Mouse (Mus musculus): Measurements from ENCODE around the gene 4933430I17Rik.
"Not testable (repeated sequence)": the region's sequence is repeated elsewhere in the genome, so short reads cannot be mapped to it uniquely, and the experiment has no call there.

Gene 4933430I17Rik

GRCm38 (mm10) chr4:62543782-62544181, 18.6 kb downstream of the 4933430I17Rik start:
- DNase-seq (ENCODE audit: low read depth, low spot score): no peak

- DNase-seq (ENCODE audit: low read depth, low spot score): no peak
Measured at GRCm38 (mm10) chr4:62544801-62545200, 19.6 kb downstream of the 4933430I17Rik start.

- DNase-seq (ENCODE audit: low read depth, low spot score): no peak
Measured at GRCm38 (mm10) chr4:62551966-62552365, 26.8 kb downstream of the 4933430I17Rik start.

DNA sequence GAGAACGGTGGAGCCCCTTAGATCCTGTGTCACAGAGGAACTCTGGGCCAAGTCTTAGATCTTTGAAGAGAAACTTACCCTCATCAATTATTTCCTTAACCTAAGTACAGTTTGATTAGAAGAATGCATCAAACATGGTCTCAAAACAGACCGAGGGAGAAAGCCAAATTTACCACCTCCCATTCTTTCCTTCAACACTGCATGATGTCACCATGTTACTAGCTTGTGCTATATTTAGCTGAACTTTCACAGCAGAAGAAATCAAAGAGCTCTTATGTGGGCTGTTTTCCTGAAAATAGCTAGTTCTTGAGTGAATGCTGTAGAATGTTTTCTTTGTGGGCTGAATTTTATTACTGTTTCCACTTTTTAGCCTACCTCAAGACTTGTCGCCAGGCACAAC, 32.3 kb downstream of the 4933430I17Rik start:
- DNase-seq (ENCODE audit: low read depth, low spot score): no peak

- DNase-seq (ENCODE audit: low read depth, low spot score): no peak
Measured at GRCm38 (mm10) chr4:62559797-62560329, 34.7 kb downstream of the 4933430I17Rik start, which contains the start of gene Rgs3. Gene Rgs3, plus strand, starts transcription at chr4:62559847.

GRCm38 (mm10) chr4:62560963-62561629, 35.9 kb downstream of the 4933430I17Rik start:
- DNase-seq (ENCODE audit: low read depth, low spot score): peak; percentile 85

- DNase-seq (ENCODE audit: low read depth, low spot score): no peak
Measured at GRCm38 (mm10) chr4:62561630-62562001, 36.4 kb downstream of the 4933430I17Rik start.

GRCm38 (mm10) chr4:62562006-62562405, 36.8 kb downstream of the 4933430I17Rik start:
- DNase-seq (ENCODE audit: low read depth, low spot score): no peak

DNA sequence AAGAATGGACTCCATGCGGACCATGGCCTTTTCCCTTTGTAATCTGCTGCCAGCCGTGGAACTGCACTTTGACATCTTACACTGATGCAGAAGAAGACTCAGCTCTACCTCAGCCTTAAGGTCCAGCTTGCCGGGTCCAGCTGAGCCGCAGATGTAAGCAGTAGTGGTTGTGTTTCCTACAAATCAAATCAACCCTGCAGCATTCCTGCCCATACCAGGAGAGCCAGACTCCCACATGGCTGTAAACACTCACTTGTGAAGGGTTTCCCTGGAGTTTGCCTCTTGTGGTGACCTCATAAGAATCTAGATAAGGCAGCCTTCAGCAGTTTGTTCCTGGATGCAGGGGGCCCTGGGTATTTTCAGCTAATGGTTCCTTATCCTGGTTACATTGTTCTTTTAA, 41.4 kb downstream of the 4933430I17Rik start:
- DNase-seq (ENCODE audit: low read depth, low spot score): no peak

DNA sequence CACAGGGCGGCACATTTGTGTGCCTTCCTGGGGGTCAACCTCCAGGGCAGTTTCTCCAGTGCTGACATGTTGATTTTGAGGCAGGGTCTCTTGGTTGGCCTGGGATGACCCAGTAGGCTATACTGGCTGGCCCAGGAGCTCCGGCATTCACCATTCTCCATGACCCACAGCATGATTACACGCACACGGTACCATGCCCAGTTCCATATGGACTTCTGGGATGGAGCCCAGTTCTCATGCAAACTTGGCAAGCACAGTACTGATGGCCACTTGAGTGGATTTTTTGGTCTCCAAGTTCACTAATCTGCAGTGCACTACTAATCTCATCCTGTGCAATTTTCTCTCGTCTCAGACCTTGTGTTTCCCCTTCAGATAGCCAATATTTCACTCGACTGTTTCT, 42.5 kb downstream of the 4933430I17Rik start:
- DNase-seq (ENCODE audit: low read depth, low spot score): no peak

DNA sequence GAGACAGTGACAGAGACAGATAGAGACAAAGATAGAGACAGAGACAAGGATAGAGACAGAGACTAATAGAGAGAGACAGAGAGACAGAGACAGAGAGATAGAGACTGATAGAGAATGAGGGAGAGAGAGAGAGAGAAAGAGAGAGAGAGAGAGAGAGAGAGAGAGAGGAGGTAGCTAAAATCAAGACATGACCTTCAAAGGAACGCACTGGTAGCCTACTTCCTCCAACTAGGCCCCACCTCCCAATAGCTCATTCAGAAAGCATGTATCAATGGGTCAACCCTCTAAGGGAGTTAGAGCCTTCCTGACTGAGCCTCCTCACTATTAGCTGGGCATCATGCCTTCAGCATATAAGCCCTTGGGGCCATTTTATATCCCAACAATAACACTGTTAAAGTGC, 43.2 kb downstream of the 4933430I17Rik start:
- DNase-seq (ENCODE audit: low read depth, low spot score): no peak

DNA sequence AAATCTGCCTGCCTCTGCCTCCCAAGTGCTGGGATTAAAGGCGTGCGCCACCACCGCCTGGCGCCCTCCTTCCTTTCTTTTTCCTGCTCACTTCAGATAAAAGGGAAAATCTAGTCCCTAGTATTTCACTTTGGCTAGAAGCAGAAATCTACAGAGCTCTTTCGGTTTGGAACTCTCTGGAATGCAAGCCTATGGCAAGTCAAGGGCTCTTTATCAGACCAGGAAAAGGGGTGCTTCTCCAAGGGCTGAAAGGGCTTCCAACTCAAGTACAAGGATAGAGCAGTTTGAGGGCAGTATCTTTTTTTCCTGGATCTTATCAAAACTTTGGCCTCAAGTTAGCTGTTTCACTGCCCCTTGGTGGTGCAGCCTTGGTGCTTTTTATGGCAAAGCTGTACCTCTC, 44.4 kb downstream of the 4933430I17Rik start:
- DNase-seq (ENCODE audit: low read depth, low spot score): no peak

GRCm38 (mm10) chr4:62570029-62570428, 44.9 kb downstream of the 4933430I17Rik start:
- DNase-seq (ENCODE audit: low read depth, low spot score): no peak

- DNase-seq (ENCODE audit: low read depth, low spot score): peak; percentile 35
Measured at GRCm38 (mm10) chr4:62582365-62583264, 57.4 kb downstream of the 4933430I17Rik start.

DNA sequence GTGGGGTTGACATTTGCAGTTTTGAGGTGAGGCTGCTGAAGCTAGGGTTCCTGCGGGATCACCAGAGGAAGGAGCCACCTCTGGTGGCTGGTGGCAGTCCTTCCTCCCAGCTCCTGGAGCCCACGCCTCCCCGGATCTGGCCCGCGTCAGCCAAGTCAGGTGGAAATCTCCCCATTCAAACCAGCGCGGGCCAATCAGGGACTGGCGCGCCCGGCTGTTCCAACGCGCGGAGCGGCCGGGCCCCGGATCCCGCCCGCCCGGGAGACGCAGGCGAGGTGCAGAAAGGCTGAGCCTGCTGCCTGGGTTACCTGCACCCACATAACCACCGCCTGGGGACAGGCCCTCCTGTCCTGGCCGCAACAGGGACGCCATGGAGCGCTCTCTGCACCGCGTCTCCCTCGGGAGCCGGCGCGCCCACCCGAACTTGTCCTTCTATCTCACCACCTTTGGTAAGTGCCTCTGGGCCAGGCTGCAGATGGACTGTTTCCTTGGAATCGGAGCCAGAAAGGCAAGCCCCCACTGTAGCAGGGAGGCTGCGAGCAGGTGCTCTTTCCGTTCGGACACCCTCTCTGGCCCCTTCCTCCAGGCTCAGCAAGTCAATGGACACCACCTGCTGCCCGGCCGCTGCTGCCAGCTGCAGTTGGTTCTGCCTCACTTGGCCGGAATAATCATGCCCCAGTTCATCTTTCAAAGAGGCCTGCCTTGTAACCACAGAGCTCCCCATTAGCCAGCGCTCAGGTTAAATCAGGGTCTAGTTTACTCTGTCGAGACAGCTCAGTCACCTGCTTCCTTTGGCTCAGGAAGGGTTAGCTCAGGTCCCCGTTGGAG, 58.3 kb downstream of the 4933430I17Rik start:
- peak; percentile 72 for DNase-seq (ENCODE audit: low read depth, low spot score)

- no peak for DNase-seq (ENCODE audit: low read depth, low spot score)
Measured at GRCm38 (mm10) chr4:62587067-62587466, 61.9 kb downstream of the 4933430I17Rik start.

- DNase-seq (ENCODE audit: low read depth, low spot score): no peak
Measured at GRCm38 (mm10) chr4:62590878-62591277, 65.7 kb downstream of the 4933430I17Rik start.

GRCm38 (mm10) chr4:62591326-62591725, 66.2 kb downstream of the 4933430I17Rik start:
- no peak for DNase-seq (ENCODE audit: low read depth, low spot score)

DNA sequence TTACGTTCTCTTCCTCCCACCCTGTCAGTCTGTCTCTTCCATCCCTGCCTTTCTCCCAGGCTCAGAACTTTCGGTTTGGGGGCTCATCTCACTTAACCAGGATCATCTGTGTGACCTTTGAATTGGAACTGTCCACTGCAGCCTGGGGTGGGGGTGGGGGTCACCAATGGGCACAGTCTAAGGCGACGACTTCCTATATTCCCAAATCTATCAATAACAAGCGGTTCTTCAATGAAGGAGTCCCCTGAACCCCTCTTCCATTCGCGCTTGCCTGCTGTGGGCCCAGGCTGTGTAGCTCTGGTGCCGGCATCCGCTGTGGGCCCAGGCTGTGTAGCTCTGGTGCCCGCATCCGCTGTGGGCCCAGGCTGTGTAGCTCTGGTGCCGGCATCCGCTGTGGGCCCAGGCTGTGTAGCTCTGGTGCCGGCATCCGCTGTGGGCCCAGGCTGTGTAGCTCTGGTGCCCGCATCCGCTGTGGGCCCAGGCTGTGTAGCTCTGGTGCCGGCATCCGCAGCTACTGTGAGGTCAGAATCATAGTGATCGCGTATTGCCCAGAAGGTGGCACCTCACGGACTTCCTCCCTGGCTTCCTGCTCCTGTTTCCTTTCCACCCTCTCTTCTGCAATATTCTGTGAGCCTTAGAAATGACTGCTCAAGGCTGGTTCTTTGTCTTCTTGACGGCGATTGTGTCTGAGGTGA, 68.5 kb downstream of the 4933430I17Rik start:
- DNase-seq (ENCODE audit: low read depth, low spot score): not testable (repeated sequence)

GRCm38 (mm10) chr4:62594442-62594841, 69.3 kb downstream of the 4933430I17Rik start:
- no peak for DNase-seq (ENCODE audit: low read depth, low spot score)

- no peak for DNase-seq (ENCODE audit: low read depth, low spot score)
Measured at GRCm38 (mm10) chr4:62596051-62596450, 70.9 kb downstream of the 4933430I17Rik start.

Data from mesoderm, embryonic 11.5 days (tissue).